8 mouse cellular contexts compared by ENCODE assay signal in genomic region chr13:34993983-34994811, GRCm38 (mm10). TPM values are rescaled to one million over a fixed set of nuclear protein-coding genes. Genes with fewer than 3 reads are reported as not detected.
DNase-seq lines count a peak whose midpoint lies in the region; ATAC-seq and TF ChIP-seq lines count a peak whose summit lies in the region.

No protein-coding gene starts in this region.

- no peaks in the 10 kb centered on the region for H3K27me3 ChIP-seq in kidney, embryonic 14.5 days (ENCODE audit: control insufficient read depth, insufficient read depth, low read length)
- H3K27me3 ChIP-seq in limb, embryonic 15.5 days, result no peaks in the 10 kb centered on the region

- TF ChIP-seq CTCF in bone marrow macrophage, adult 2 months (IDR thresholded peaks at IDR 0.05; ENCODE audit: low read depth, low read length), result no peak
- TF ChIP-seq CTCF in embryonic fibroblast, embryonic 13.5 days (IDR thresholded peaks at IDR 0.05; ENCODE audit: borderline replicate concordance, insufficient read depth, low read length), result no peak

- DNase-seq in A20 (ENCODE audit: low read depth, low spot score), result peak; percentile 89
- peak; percentile 96 for DNase-seq in heart, adult 9 months (ENCODE audit: low spot score in 2 of 2)
- peak; percentile 48 to 73 for DNase-seq in monocyte, adult 2 months (ENCODE audit: low read depth in 1 of 2, low spot score in 2 of 2)
- DNase-seq in spleen, postnatal 36 days (ENCODE audit: low spot score in 2 of 2), result peak; percentile 89 to 91

- H3K9me3 ChIP-seq in kidney, embryonic 14.5 days (ENCODE audit: control insufficient read depth, low read length), result peaks cover 5% of the 10 kb centered on the region; the same call in 1 of the 2 replicates
- H3K9me3 ChIP-seq in limb, embryonic 15.5 days, result no peaks in the 10 kb centered on the region

- ATAC-seq in kidney, embryonic 14.5 days (ENCODE audit: low FRiP score, low TSS enrichment), result peak; percentile 97
- ATAC-seq in limb, embryonic 15.5 days (ENCODE audit: insufficient number of reproducible peaks, low FRiP score, low TSS enrichment, low read depth), result peak; percentile 91

- H3K9ac ChIP-seq in kidney, embryonic 14.5 days (ENCODE audit: low read depth, low read length), result peak overlapping the region; percentile 80
- H3K9ac ChIP-seq in limb, embryonic 15.5 days, result peak overlapping the region; percentile 62

- peaks cover 24% of the 10 kb centered on the region for H3K4me1 ChIP-seq in bone marrow macrophage, adult 2 months (ENCODE audit: control insufficient read depth, insufficient read depth, low read length)
- peaks cover 7% of the 10 kb centered on the region for H3K4me1 ChIP-seq in embryonic fibroblast, embryonic 13.5 days (ENCODE audit: control insufficient read depth, insufficient read depth, low read length)
- H3K4me1 ChIP-seq in kidney, embryonic 14.5 days (ENCODE audit: control insufficient read depth, insufficient read depth, low read length), result no peaks in the 10 kb centered on the region
- peaks cover 14% of the 10 kb centered on the region for H3K4me1 ChIP-seq in limb, embryonic 15.5 days

- peak overlapping the region; percentile 65 for H3K4me2 ChIP-seq in kidney, embryonic 14.5 days (replicated peaks; ENCODE audit: low read depth, low read length)
- peak overlapping the region; percentile 63 for H3K4me2 ChIP-seq in limb, embryonic 15.5 days

- TF ChIP-seq POLR2A in bone marrow macrophage, adult 2 months (IDR thresholded peaks at IDR 0.05; ENCODE audit: borderline replicate concordance, low read depth, low read length), result no peak
- TF ChIP-seq POLR2A in embryonic fibroblast, embryonic 13.5 days (IDR thresholded peaks at IDR 0.05; ENCODE audit: low read depth, low read length), result peak; percentile 93

- peak overlapping the region; percentile 65 for H3K4me3 ChIP-seq in bone marrow macrophage, adult 2 months (ENCODE audit: insufficient read depth, low read length)
- H3K4me3 ChIP-seq in embryonic fibroblast, embryonic 13.5 days (ENCODE audit: insufficient read depth, low read length), result peak overlapping the region; percentile 59
- peak overlapping the region; percentile 68 for H3K4me3 ChIP-seq in kidney, embryonic 14.5 days (ENCODE audit: low read length)
- peak overlapping the region; percentile 64 for H3K4me3 ChIP-seq in limb, embryonic 15.5 days

- peaks cover 9% of the 10 kb centered on the region for H3K36me3 ChIP-seq in kidney, embryonic 14.5 days (ENCODE audit: control insufficient read depth, insufficient read depth, low read length)
- peaks cover 12% of the 10 kb centered on the region for H3K36me3 ChIP-seq in limb, embryonic 15.5 days

- H3K27ac ChIP-seq in bone marrow macrophage, adult 2 months (ENCODE audit: insufficient read depth, low read depth, low read length), result peak overlapping the region; percentile 46
- peak overlapping the region; percentile 44 for H3K27ac ChIP-seq in embryonic fibroblast, embryonic 13.5 days (ENCODE audit: insufficient read depth, low read length)
- H3K27ac ChIP-seq in kidney, embryonic 14.5 days (ENCODE audit: low read depth, low read length), result peak overlapping the region; percentile 88
- H3K27ac ChIP-seq in limb, embryonic 15.5 days, result peak overlapping the region; percentile 92

- WGBS in kidney, embryonic 14.5 days, result under 1% methylated on average over 33 of the region's 33 CpGs
- 1% methylated on average over 33 of the region's 33 CpGs for WGBS in limb, embryonic 15.5 days

RNA-seq across cellular contexts. Expression of gene Eci3, which starts 30.6 kb away (rescaled TPM):
- not detected in 2 replicates for polyA plus RNA-seq in bone marrow macrophage, adult 2 months (2012; ENCODE audit: insufficient read depth, insufficient read length, missing spikeins)
- polyA plus RNA-seq in embryonic fibroblast, embryonic 13.5 days (2011; ENCODE audit: insufficient read length, low read depth, missing spikeins), result not detected in 2 replicates
- polyA plus RNA-seq in kidney, embryonic 14.5 days (2014; fragmentation: Nextera tagmentation; extraction: Ambion mirVana), result 1.7 and 3.1 TPM in 2 replicates
- 0.96 and 1.0 TPM in 2 replicates for polyA plus RNA-seq in limb, embryonic 15.5 days (2015; fragmentation: Nextera tagmentation; extraction: Ambion mirVana)

RNA-seq across cellular contexts. Expression of gene Eci2, which starts 32.7 kb away (rescaled TPM):
- polyA plus RNA-seq in bone marrow macrophage, adult 2 months (2012; ENCODE audit: insufficient read depth, insufficient read length, missing spikeins), result 47.4 and 50.5 TPM in 2 replicates
- polyA plus RNA-seq in embryonic fibroblast, embryonic 13.5 days (2011; ENCODE audit: insufficient read length, low read depth, missing spikeins), result 68.0 and 78.9 TPM in 2 replicates
- polyA plus RNA-seq in kidney, embryonic 14.5 days (2014; fragmentation: Nextera tagmentation; extraction: Ambion mirVana), result 139 and 141 TPM in 2 replicates
- polyA plus RNA-seq in limb, embryonic 15.5 days (2015; fragmentation: Nextera tagmentation; extraction: Ambion mirVana), result 120 and 133 TPM in 2 replicates

Comparison
In these comparisons a context has a peak if more than half of its experiments do, and no peak if none do; other contexts are left out.
1. Peak in every context shown above with its lines: DNase-seq, ATAC-seq, H3K4me3 ChIP-seq and H3K27ac ChIP-seq.